Mouse (Mus musculus) MEL (cell line): Measurements from ENCODE around the gene Slc25a47. TPM values are rescaled to one million over a fixed set of nuclear protein-coding genes. Genes with fewer than 3 reads are reported as not detected.

ENCODE experiments used
- DNase-seq: peaks from one replicate; pipeline ENCODE4 v3.0.0; 2011; ENCODE audit warnings: low read depth, low spot score
- H3K27ac ChIP-seq: 2 replicates; pipeline ENCODE4 v1.5.1; 2012; ENCODE audit warnings: low read depth, mild to moderate bottlenecking, control low read depth, low read length, moderate library complexity; ENCODE audit not compliant: control insufficient read depth
- H3K27me3 ChIP-seq, 2 experiments: fragments of 150-350 bp in 1 of 2; sonication (generic) in 1 of 2; 2 replicates each; pipeline ENCODE4 v1.6.1; 2012; ENCODE audit warnings: low read length in 2 of 2, mild to moderate bottlenecking in 2 of 2, improper control_type of control experiment in 1 of 2, moderate library complexity in 1 of 2; ENCODE audit not compliant: insufficient read depth in 2 of 2, control insufficient read depth in 1 of 2
- H3K36me3 ChIP-seq, 2 experiments: 2 replicates each; pipeline ENCODE4 v1.6.1; 2012 to 2014; ENCODE audit warnings: low read length in 2 of 2, improper control_type of control experiment in 1 of 2, inconsistent platforms in 1 of 2, mild to moderate bottlenecking in 1 of 2; ENCODE audit not compliant: insufficient read depth in 2 of 2, control insufficient read depth in 1 of 2
- H3K4me1 ChIP-seq, 2 experiments: fragments of 150-350 bp in 1 of 2; sonication (generic) in 1 of 2; 2 replicates each; pipeline ENCODE4 v1.6.1; 2012; ENCODE audit warnings: low read length in 2 of 2, improper control_type of control experiment in 1 of 2, mild to moderate bottlenecking in 1 of 2; ENCODE audit not compliant: insufficient read depth in 2 of 2, control insufficient read depth in 1 of 2
- H3K4me3 ChIP-seq, 2 experiments: fragments of 150-350 bp in 1 of 2; sonication (generic) in 1 of 2; 2 replicates each; pipeline ENCODE4 v1.5.1; 2012; ENCODE audit warnings: low read depth in 2 of 2, low read length in 2 of 2, mild to moderate bottlenecking in 2 of 2, moderate library complexity in 2 of 2, control low read depth in 1 of 2, improper control_type of control experiment in 1 of 2; ENCODE audit not compliant: control insufficient read depth in 1 of 2, insufficient read depth in 1 of 2
- H3K79me2 ChIP-seq: 2 replicates; pipeline ENCODE4 v1.6.1; 2012; ENCODE audit warnings: mild to moderate bottlenecking, low read length, moderate library complexity; ENCODE audit not compliant: control insufficient read depth, poor library complexity, insufficient read depth
- H3K9ac ChIP-seq: 2 replicates; pipeline ENCODE4 v1.6.1; 2012; ENCODE audit warnings: low read depth, mild to moderate bottlenecking, control low read depth, low read length, moderate library complexity; ENCODE audit not compliant: control insufficient read depth, poor library complexity, severe bottlenecking
- H3K9me3 ChIP-seq: fragments of 150-350 bp; sonication (generic); replicated peaks from 2 replicates; pipeline ENCODE4 v1.6.1; 2012; ENCODE audit warnings: mild to moderate bottlenecking, low read length, improper control_type of control experiment, moderate library complexity; ENCODE audit not compliant: insufficient read depth
- CHD1 ChIP-seq: IDR thresholded peaks from 2 replicates; pipeline ENCODE4 v1.6.1; 2012; ENCODE audit warnings: low read depth, mild to moderate bottlenecking, inconsistent platforms, low read length, improper control_type of control experiment
- CHD2 ChIP-seq: IDR thresholded peaks from 2 replicates; pipeline ENCODE4 v1.6.1; 2011; ENCODE audit warnings: low read length, improper control_type of control experiment
- ELF1 ChIP-seq: IDR thresholded peaks from 2 replicates; pipeline ENCODE4 v1.6.1; 2014; ENCODE audit warnings: low read depth, mild to moderate bottlenecking, inconsistent platforms, low read length, improper control_type of control experiment, moderate library complexity
- ETS1 ChIP-seq: IDR thresholded peaks from 2 replicates; pipeline ENCODE4 v1.6.1; 2012; ENCODE audit warnings: low read depth, mild to moderate bottlenecking, inconsistent platforms, low read length, improper control_type of control experiment, moderate library complexity
- GABPA ChIP-seq: IDR thresholded peaks from 2 replicates; pipeline ENCODE4 v1.6.1; 2012; ENCODE audit warnings: low read depth, mild to moderate bottlenecking, inconsistent platforms, low read length, improper control_type of control experiment, moderate library complexity
- GATA1 ChIP-seq: IDR thresholded peaks from 2 replicates; pipeline ENCODE4 v1.6.1; 2011; ENCODE audit warnings: low read depth, low read length, improper control_type of control experiment
- HCFC1 ChIP-seq: IDR thresholded peaks from 2 replicates; pipeline ENCODE4 v1.6.1; 2012; ENCODE audit warnings: low read depth, mild to moderate bottlenecking, inconsistent platforms, low read length, improper control_type of control experiment, moderate library complexity
- JUND ChIP-seq: IDR thresholded peaks from 2 replicates; pipeline ENCODE4 v1.6.1; 2011; ENCODE audit warnings: low read depth, mild to moderate bottlenecking, improper control_type of control experiment, low read length
- MAFK ChIP-seq: IDR thresholded peaks from 2 replicates; pipeline ENCODE4 v1.6.1; 2011; ENCODE audit warnings: low read depth, mild to moderate bottlenecking, low read length, improper control_type of control experiment, borderline replicate concordance
- MAZ ChIP-seq: IDR thresholded peaks from 2 replicates; pipeline ENCODE4 v1.6.1; 2012; ENCODE audit warnings: low read depth, mild to moderate bottlenecking, inconsistent platforms, low read length, improper control_type of control experiment
- MYB ChIP-seq: IDR thresholded peaks from 2 replicates; pipeline ENCODE4 v1.6.1; 2011; ENCODE audit warnings: mild to moderate bottlenecking, low read depth, low read length, improper control_type of control experiment
- MYC ChIP-seq: IDR thresholded peaks from 2 replicates; pipeline ENCODE4 v1.6.1; 2011; ENCODE audit warnings: low read depth, mild to moderate bottlenecking, low read length, improper control_type of control experiment, moderate library complexity
- NELFE ChIP-seq: IDR thresholded peaks from 2 replicates; pipeline ENCODE4 v1.6.1; 2011; ENCODE audit warnings: low read depth, low read length, improper control_type of control experiment
- POLR2AphosphoS2 ChIP-seq: IDR thresholded peaks from 2 replicates; pipeline ENCODE4 v1.6.1; 2011; ENCODE audit warnings: low read length, improper control_type of control experiment
- POLR2AphosphoS5 ChIP-seq: IDR thresholded peaks from 2 replicates; pipeline ENCODE4 v1.6.1; 2012; ENCODE audit warnings: low read depth, borderline replicate concordance, mild to moderate bottlenecking, inconsistent platforms, low read length, moderate library complexity, mixed read lengths
- RAD21 ChIP-seq: IDR thresholded peaks from 2 replicates; pipeline ENCODE4 v1.6.1; 2011; ENCODE audit warnings: mild to moderate bottlenecking, low read depth, low read length, improper control_type of control experiment
- RCOR1 ChIP-seq: IDR thresholded peaks from 2 replicates; pipeline ENCODE4 v1.6.1; 2012; ENCODE audit warnings: low read depth, mild to moderate bottlenecking, inconsistent platforms, low read length, improper control_type of control experiment
- SIN3A ChIP-seq: IDR thresholded peaks from 2 replicates; pipeline ENCODE4 v1.6.1; 2012; ENCODE audit warnings: low read length, improper control_type of control experiment, inconsistent platforms
- SMC3 ChIP-seq: IDR thresholded peaks from 2 replicates; pipeline ENCODE4 v1.6.1; 2011; ENCODE audit warnings: low read depth, low read length, improper control_type of control experiment
- TBP ChIP-seq: IDR thresholded peaks from 2 replicates; pipeline ENCODE4 v1.8.0; 2011; ENCODE audit warnings: low read depth, low read length, improper control_type of control experiment
- TCF12 ChIP-seq: IDR thresholded peaks from 2 replicates; pipeline ENCODE4 v1.6.1; 2014; ENCODE audit warnings: low read depth, mild to moderate bottlenecking, inconsistent platforms, low read length, improper control_type of control experiment, moderate library complexity
- UBTF ChIP-seq: IDR thresholded peaks from 2 replicates; pipeline ENCODE4 v1.6.1; 2012; ENCODE audit warnings: low read depth, mild to moderate bottlenecking, inconsistent platforms, low read length, improper control_type of control experiment, moderate library complexity, borderline replicate concordance; ENCODE audit not compliant: insufficient read depth
- ZC3H11A ChIP-seq: IDR thresholded peaks from 2 replicates; pipeline ENCODE4 v1.6.1; 2012; ENCODE audit warnings: low read depth, mild to moderate bottlenecking, inconsistent platforms, low read length, improper control_type of control experiment
- ZKSCAN1 ChIP-seq: IDR thresholded peaks from 2 replicates; pipeline ENCODE4 v1.6.1; 2012; ENCODE audit warnings: low read depth, mild to moderate bottlenecking, inconsistent platforms, low read length, improper control_type of control experiment, moderate library complexity
- ZMIZ1 ChIP-seq: IDR thresholded peaks from 2 replicates; pipeline ENCODE4 v1.6.1; 2012; ENCODE audit warnings: low read depth, mild to moderate bottlenecking, inconsistent platforms, low read length, improper control_type of control experiment, moderate library complexity
- ZNF384 ChIP-seq: IDR thresholded peaks from 2 replicates; pipeline ENCODE4 v1.6.1; 2012; ENCODE audit warnings: low read depth, mild to moderate bottlenecking, inconsistent platforms, low read length, improper control_type of control experiment
- polyA plus RNA-seq, 2 experiments: library from polyadenylated mRNA; stranded (reverse) in 1 of 2; unstranded in 1 of 2; fragments of >175 nt in 1 of 2; fragments of >200 nt in 1 of 2; gene quantifications; 2 replicates each; pipeline versions ENCODE4 v1.2.1 to v1.2.4; 2012; ENCODE audit warnings: low replicate concordance in 2 of 2, low read depth in 1 of 2; ENCODE audit not compliant: insufficient read length in 2 of 2, insufficient read depth in 1 of 2, missing spikeins in 1 of 2
- total RNA-seq: library from RNA; depleted of rRNA; stranded (reverse); fragments of 300-350 nt; gene quantifications from 2 replicates; pipeline ENCODE4 v1.2.3, GENCODE M21; 2012

Slc25a47 gene
- total and polyA plus RNA-seq, 3 experiments, result 15.6 to 17.9 TPM; not detected in 1

DNA sequence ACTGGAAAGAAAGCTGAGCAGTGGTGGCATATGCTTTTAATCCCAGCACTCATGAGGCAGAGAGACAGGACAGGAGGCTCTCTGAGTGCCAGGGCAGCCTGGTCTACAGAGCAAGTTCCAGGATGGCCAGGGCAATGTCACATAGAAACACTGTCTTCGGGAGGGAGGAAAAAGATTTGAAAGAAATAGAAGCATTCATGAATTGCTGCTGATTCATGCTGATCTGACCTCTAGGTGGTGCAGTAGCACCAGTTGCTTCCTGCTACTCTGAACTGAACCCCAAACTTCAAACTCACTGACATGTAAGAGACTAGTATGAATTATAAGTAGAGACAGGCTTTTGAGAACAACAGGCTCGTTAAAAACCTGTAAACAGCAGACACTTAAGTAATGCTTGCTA, 24.7 kb upstream of the Slc25a47 start (continued):
- no peak for TF ChIP-seq JUND
- no peak for TF ChIP-seq TCF12
- no peak for TF ChIP-seq GATA1
- TF ChIP-seq ETS1, result no peak
- no peak for TF ChIP-seq ZKSCAN1
- TF ChIP-seq RAD21, result peak; percentile 40
- peak; percentile 41 for TF ChIP-seq SMC3
- no peak for TF ChIP-seq MYB
- TF ChIP-seq ZC3H11A, result no peak
- no peak for TF ChIP-seq UBTF
- TF ChIP-seq CHD1, result no peak
- peak; percentile 40; the same call in 1 of the 2 replicates for TF ChIP-seq ELF1
- TF ChIP-seq ZNF384, result no peak
- TF ChIP-seq POLR2AphosphoS2, result no peak
- no peak for TF ChIP-seq CHD2
- no peak for TF ChIP-seq MAZ
- no peak for TF ChIP-seq MAFK

DNA sequence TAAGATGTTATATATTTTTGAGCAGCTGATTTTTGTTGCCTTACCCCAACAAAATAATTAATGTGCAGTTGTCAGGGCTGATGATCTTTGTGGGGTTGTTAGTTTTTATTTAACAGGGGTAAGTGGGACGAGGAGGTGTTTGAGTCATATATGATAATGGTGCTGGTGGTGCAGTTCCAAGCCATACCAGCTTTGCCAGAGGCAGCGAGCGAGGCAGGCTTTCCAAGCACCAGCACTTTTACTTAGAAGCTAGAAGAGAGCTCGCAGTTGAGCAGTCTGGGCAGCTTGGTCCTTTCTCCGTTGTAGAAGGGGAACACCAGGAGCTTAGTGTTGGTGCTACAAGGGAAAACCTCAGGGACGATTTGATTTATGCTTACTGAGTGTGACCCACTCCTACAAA, 23.4 kb upstream of the Slc25a47 start:
- Histone ChIP-seq H3K36me3 (peaks cover 16 to 45% of the 10 kb centered on the region in 2 experiments), H3K27ac (no peak overlapping the region), H3K4me3 (no peak overlapping the region), H3K4me1 (peaks cover 9 to 19% of the 10 kb centered on the region in 2 experiments), H3K9ac (no peak overlapping the region), H3K27me3 (no peaks in the 10 kb centered on the region), H3K9me3 (no peaks in the 10 kb centered on the region), H3K79me2 (peaks cover 63% of the 10 kb centered on the region)
- no peak for TF ChIP-seq ZMIZ1
- TF ChIP-seq TBP, result no peak
- TF ChIP-seq TCF12, result no peak
- TF ChIP-seq GABPA, result no peak
- no peak for TF ChIP-seq UBTF
- DNase-seq, result no peak

DNA sequence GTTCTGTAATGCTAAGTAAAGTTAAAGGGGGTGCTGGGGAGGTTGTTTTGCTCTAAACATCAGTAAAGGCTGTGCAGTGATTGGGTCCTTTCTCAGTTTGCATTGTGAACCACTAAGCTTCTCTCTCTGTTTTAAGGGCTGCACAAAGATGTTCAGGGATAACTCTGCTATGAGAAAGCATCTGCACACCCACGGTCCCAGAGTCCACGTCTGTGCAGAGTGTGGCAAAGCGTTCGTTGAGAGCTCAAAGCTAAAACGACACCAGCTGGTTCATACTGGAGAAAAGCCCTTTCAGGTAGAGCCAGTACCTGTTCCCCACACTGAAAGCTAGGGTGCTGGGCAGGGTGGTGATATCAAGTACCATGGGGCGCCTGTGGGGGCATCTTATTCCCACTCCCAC, 21.4 kb upstream of the Slc25a47 start:
- Histone ChIP-seq H3K36me3 (peaks cover 0 to 36% of the 10 kb centered on the region in 2 experiments; a peak in 3 of 4 replicates), H3K4me1 (no peaks in the 10 kb centered on the region; a peak in 3 of 4 replicates), H3K27ac (no peak overlapping the region), H3K79me2 (peaks cover 45% of the 10 kb centered on the region), H3K4me3 (no peak overlapping the region), H3K27me3 (no peaks in the 10 kb centered on the region), H3K9me3 (no peaks in the 10 kb centered on the region), H3K9ac (no peak overlapping the region)
- no peak for DNase-seq
- TF ChIP-seq POLR2AphosphoS5 (no peak), MAFK (no peak), GABPA (no peak), MAZ (no peak), SIN3A (no peak), RCOR1 (no peak), POLR2AphosphoS2 (no peak), HCFC1 (no peak), ZKSCAN1 (no peak), NELFE (no peak), MYC (no peak), TCF12 (no peak)
